Mouse (Mus musculus) mature B cell (primary cell): ENCODE results near the gene Olfr1287.

Source experiments
- in situ Hi-C: fragments of 300-500 bp; cut with MboI; formaldehyde crosslinking; loops from 2 replicates; pipeline ENCODE4 v1.14.3; 2019

Olfr1287 gene

GRCm38 (mm10) chr2:111448842-111449241 is at the start of gene Olfr1287:
Gene Olfr1287, plus strand, starts transcription at chr2:111449142.
- in situ Hi-C loops = no loop called here

GRCm38 (mm10) chr2:111422931-111423330 is 26.0 kb upstream of the Olfr1287 start, which contains the start of gene Olfr1286:
Gene Olfr1286, minus strand, starts transcription at chr2:111423115.
- in situ Hi-C loops = no loop called here

GRCm38 (mm10) chr2:111473801-111474200 is 24.9 kb downstream of the Olfr1287 start, which contains the start of gene Olfr1288:
Gene Olfr1288, plus strand, starts transcription at chr2:111474101.
- in situ Hi-C loops = no loop called here

- in situ Hi-C loops = no loop called here
Measured at GRCm38 (mm10) chr2:111480519-111480918, 31.6 kb downstream of the Olfr1287 start, which contains the start of gene Olfr1289. Gene Olfr1289, plus strand, starts transcription at chr2:111480819.

- in situ Hi-C loops = no loop called here
Measured at GRCm38 (mm10) chr2:111493729-111494128, 44.8 kb downstream of the Olfr1287 start, which contains the start of gene Olfr1290. Gene Olfr1290, minus strand, starts transcription at chr2:111493829.

GRCm38 (mm10) chr2:111496880-111497279 is 47.9 kb downstream of the Olfr1287 start, which contains the start of gene Olfr1291-ps1:
Gene Olfr1291-ps1, plus strand, starts transcription at chr2:111497180.
- in situ Hi-C loops = no loop called here
